Mouse (Mus musculus) neural tube, embryonic 15.5 days (tissue): Measurements from ENCODE around the gene Phyhd1. TPM values are rescaled to one million over a fixed set of nuclear protein-coding genes. Genes with fewer than 3 reads are reported as not detected.

Source experiments
- ATAC-seq: fragments of 200-750 bp; cut with Nextera tagmentation; 2 replicates; pipeline ENCODE4 v1.8.0; 2017; ENCODE audit warnings: mild to moderate bottlenecking, moderate TSS enrichment, moderate library complexity; ENCODE audit not compliant: low FRiP score
- H3K27ac ChIP-seq: fragments of 300-500 bp; sonication (generic); replicated peaks from 2 replicates; pipeline ENCODE4 v1.5.1; 2015; ENCODE audit warnings: mild to moderate bottlenecking, inconsistent platforms
- H3K27me3 ChIP-seq: fragments of 300-500 bp; sonication (generic); replicated peaks from 2 replicates; pipeline ENCODE4 v1.6.1; 2015; ENCODE audit warnings: inconsistent platforms
- H3K36me3 ChIP-seq: fragments of 300-500 bp; sonication (generic); 2 replicates; pipeline ENCODE4 v1.6.1; 2015; ENCODE audit warnings: inconsistent platforms
- H3K4me1 ChIP-seq: fragments of 300-500 bp; sonication (generic); 2 replicates; pipeline ENCODE4 v1.6.1; 2015; ENCODE audit warnings: inconsistent platforms
- H3K4me2 ChIP-seq: fragments of 300-500 bp; sonication (generic); 2 replicates; pipeline ENCODE4 v1.6.1; 2015; ENCODE audit warnings: inconsistent platforms, mild to moderate bottlenecking, moderate library complexity
- H3K4me3 ChIP-seq: fragments of 300-500 bp; sonication (generic); replicated peaks from 2 replicates; pipeline ENCODE4 v1.5.1; 2015; ENCODE audit warnings: mild to moderate bottlenecking, inconsistent platforms
- H3K9ac ChIP-seq: fragments of 300-500 bp; sonication (generic); replicated peaks from 2 replicates; pipeline ENCODE4 v1.6.1; 2015; ENCODE audit warnings: mild to moderate bottlenecking, inconsistent platforms
- H3K9me3 ChIP-seq: fragments of 300-500 bp; sonication (generic); replicated peaks from 2 replicates; pipeline ENCODE4 v1.6.1; 2016; ENCODE audit warnings: inconsistent platforms
- WGBS: fragments of 180-500 bp; shearing (Covaris S2); methylation state at CpG from one replicate; pipeline ENCODE4 v1.1.7; 2015; ENCODE audit warnings: mixed read lengths; 5-methylcytosine and 5-hydroxymethylcytosine counted together
- polyA plus RNA-seq: library from polyadenylated mRNA; unstranded; fragments of >200 nt; fragmentation: Nextera tagmentation; extraction: Ambion mirVana; gene quantifications from 2 replicates; pipeline ENCODE4 v1.2.1, GENCODE M21; 2015

The Phyhd1 gene
- polyA plus RNA-seq, 1 experiment from 2014 or later, result 5.2 TPM

DNA sequence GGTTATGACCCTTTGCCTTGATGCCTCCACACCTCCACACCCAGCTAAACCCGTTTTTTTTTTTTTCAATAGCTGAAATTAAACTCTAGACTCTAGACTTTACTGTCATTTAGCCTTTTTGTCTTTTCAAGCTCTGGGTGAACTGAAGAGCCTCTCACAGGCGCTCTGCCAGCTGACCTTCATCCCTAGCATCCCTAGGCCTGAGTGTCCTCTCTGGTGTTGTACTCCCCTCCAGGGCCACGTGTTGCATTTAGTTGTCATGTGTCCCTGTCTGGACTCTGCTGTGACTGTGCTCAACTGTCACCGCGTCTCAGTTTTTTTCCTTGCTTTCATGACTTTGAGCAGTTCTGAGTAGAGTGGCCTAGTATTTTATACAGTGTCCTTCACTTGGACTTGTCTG is 34.0 kb downstream of the Phyhd1 start:
- Histone ChIP-seq H3K9ac (no peak overlapping the region), H3K4me1 (no peaks in the 10 kb centered on the region), H3K9me3 (no peaks in the 10 kb centered on the region), H3K27ac (no peak overlapping the region), H3K36me3 (peaks cover 70% of the 10 kb centered on the region), H3K27me3 (no peaks in the 10 kb centered on the region), H3K4me2 (no peak overlapping the region), H3K4me3 (no peak overlapping the region)
- 93% methylated on average over 5 of the region's 5 CpGs for WGBS
- no peak for ATAC-seq

DNA sequence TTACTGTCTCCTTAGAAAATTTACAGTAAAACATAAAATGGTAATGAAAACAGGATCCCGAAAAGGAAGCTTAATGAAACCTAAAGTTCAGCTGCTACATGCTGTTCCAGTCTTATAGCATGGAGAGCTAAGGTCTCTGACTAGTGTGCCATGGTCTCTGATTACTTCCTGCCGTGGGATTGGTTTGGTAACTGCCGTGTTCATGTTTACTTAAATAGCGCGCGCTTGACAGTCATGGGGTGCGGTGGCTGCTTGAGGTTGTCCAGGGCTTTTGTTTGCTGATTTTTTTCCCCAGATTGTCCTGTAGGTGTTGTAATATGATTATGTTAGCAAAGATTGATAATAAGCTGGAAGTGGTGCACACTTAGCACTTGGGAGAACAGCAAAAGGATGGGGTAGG is 40.1 kb downstream of the Phyhd1 start:
- no peaks in the 10 kb centered on the region for H3K4me1 ChIP-seq
- 95% methylated on average over 7 of the region's 7 CpGs for WGBS
- H3K4me3 ChIP-seq, result no peak overlapping the region
- no peaks in the 10 kb centered on the region for H3K9me3 ChIP-seq
- no peak overlapping the region for H3K9ac ChIP-seq
- no peak overlapping the region for H3K4me2 ChIP-seq
- no peaks in the 10 kb centered on the region for H3K27me3 ChIP-seq
- H3K27ac ChIP-seq, result no peak overlapping the region
- ATAC-seq, result no peak
- H3K36me3 ChIP-seq, result peaks cover 98% of the 10 kb centered on the region

DNA sequence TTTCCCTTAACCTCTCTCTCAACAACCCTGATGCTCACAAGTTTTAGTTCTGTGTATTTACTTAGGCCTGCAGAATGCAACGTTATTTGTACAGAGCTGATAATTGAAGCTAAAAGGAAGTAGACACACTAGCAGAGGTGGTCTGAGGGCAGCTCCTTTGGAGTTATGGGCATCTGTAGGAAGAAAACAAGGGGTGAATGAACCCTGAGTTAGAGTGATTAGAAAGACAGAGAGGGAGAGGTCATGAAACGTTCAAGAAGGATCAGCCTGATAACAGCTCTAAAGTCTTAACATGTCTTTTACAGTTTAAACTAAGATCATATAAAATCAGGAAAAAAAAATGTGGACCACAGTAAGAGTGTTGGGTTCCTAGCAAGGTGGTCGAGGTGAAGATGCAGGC is 43.3 kb downstream of the Phyhd1 start:
- Histone ChIP-seq H3K9ac (no peak overlapping the region), H3K4me2 (no peak overlapping the region), H3K27me3 (no peaks in the 10 kb centered on the region), H3K4me3 (no peak overlapping the region), H3K27ac (no peak overlapping the region), H3K9me3 (no peaks in the 10 kb centered on the region), H3K36me3 (peaks cover 96% of the 10 kb centered on the region), H3K4me1 (no peaks in the 10 kb centered on the region)
- ATAC-seq, result no peak
- 90% methylated on average over 3 of the region's 3 CpGs for WGBS

DNA sequence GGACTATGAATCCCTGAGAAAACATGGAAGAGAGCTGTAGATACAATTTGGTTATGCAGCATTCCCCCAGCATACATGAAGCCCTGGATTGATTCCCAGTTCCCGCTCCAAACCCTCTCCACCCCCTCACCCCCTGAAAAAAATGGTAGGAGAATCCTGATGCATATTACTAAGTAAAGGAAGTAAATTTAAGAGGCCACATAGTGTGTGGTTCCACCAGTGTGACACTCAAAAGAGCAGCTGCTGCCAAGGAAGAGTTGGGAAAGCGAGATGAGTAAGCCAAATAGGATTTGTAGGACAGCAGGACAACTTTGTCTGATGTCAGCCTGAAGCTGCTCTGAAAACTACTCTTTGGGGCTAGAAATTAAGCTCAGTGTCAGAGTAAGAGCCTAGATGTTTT is 45.5 kb downstream of the Phyhd1 start:
- Histone ChIP-seq H3K9me3 (no peaks in the 10 kb centered on the region), H3K27ac (no peak overlapping the region), H3K9ac (no peak overlapping the region), H3K4me1 (no peaks in the 10 kb centered on the region), H3K27me3 (no peaks in the 10 kb centered on the region), H3K36me3 (peaks cover 96% of the 10 kb centered on the region), H3K4me3 (no peak overlapping the region), H3K4me2 (no peak overlapping the region)
- no peak for ATAC-seq
- 99% methylated on average over 2 of the region's 2 CpGs for WGBS

DNA sequence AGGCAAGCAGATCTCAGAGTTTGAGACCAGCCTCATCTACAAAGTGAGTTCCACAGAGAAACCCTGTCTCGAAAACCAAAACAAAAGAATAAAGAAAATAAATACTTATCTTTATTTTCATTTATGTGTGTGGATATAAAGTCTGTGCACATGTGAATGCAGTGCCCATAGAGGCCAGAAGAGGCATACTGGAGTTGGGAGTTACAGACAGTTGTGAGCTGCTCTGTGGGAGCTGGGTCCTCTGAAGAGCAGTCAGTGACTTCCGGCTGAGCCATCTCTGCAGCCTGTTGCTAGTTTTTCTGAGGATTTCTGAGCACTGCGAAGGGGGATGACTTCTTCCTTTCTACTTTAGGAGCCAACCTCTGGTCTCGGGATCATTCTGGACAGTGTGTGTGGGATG is 50.1 kb downstream of the Phyhd1 start:
- Histone ChIP-seq H3K9ac (no peak overlapping the region), H3K27ac (no peak overlapping the region), H3K9me3 (no peaks in the 10 kb centered on the region), H3K4me1 (no peaks in the 10 kb centered on the region), H3K27me3 (no peaks in the 10 kb centered on the region), H3K4me2 (no peak overlapping the region), H3K4me3 (no peak overlapping the region), H3K36me3 (peaks cover 88% of the 10 kb centered on the region)
- WGBS, result 95% methylated on average over 4 of the region's 4 CpGs
- no peak for ATAC-seq

DNA sequence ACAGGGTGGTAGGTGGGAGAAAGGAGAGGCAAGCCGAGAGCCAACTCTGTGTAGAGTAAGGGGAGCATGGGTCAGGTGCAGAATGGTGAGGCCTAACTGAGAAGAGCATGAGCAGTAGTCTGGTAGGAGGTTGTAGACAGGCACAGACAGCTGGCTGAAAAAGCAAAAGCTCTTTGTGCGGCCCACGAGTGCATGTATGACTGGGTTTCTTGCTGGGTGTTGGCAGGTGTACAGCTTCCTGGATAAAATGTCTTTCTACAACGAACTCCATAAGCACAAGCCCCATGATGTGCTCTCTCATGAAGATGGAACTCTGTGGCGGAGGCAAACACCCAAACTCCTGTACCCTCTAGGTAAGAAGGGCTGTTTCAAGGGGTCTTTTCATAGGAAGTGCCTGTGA is 51.0 kb downstream of the Phyhd1 start:
- H3K9me3 ChIP-seq, result no peaks in the 10 kb centered on the region
- no peaks in the 10 kb centered on the region for H3K27me3 ChIP-seq
- H3K9ac ChIP-seq, result no peak overlapping the region
- WGBS, result 95% methylated on average over 5 of the region's 5 CpGs
- no peak overlapping the region for H3K4me2 ChIP-seq
- peaks cover 90% of the 10 kb centered on the region for H3K36me3 ChIP-seq
- H3K27ac ChIP-seq, result no peak overlapping the region
- no peak for ATAC-seq
- H3K4me3 ChIP-seq, result no peak overlapping the region
- no peaks in the 10 kb centered on the region for H3K4me1 ChIP-seq

DNA sequence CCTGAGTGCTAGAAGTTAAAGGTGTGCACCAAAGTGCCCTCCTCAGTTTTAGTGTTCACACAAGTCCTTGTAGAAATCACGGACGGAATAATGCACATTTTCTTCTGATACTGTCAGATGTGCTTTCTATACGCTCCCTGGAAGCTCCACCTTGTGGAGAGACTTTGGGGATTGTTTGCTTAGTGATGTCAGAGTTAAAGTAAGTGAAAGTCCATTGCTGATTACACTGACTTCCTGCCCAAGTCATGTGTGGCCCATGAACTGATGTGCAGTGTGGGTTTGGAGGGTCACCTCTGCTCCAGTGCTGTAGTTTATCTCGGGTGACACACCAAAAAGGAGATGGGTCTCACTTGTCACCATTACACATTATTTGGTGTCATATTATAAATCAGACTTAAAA is 53.3 kb downstream of the Phyhd1 start:
- Histone ChIP-seq H3K27ac (no peak overlapping the region), H3K9me3 (no peaks in the 10 kb centered on the region), H3K9ac (no peak overlapping the region), H3K4me1 (no peaks in the 10 kb centered on the region), H3K36me3 (peaks cover 90% of the 10 kb centered on the region), H3K4me2 (no peak overlapping the region), H3K27me3 (no peaks in the 10 kb centered on the region), H3K4me3 (no peak overlapping the region)
- no peak for ATAC-seq
- 99% methylated on average over 4 of the region's 4 CpGs for WGBS

DNA sequence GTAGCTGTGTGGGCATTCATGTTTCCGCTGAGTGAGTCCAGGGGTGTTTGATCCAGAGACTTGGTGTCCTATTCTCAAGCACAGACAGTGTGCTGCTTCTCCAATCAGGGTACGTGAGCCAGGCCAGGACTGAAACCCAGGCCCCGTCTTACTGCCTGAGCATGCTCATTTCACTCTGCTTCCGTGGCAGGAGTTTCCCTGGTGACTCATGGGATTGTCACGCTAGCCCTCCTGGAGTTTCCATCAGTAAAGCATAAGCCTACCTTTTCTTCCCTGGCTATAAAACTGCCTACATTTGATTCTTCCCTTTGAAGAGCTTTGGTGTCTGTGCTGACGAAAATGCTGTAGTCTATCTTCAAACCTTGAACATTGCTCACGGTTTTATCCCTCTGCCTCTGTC is 57.1 kb downstream of the Phyhd1 start:
- 90% methylated on average over 7 of the region's 7 CpGs for WGBS
- Histone ChIP-seq H3K27ac (no peak overlapping the region), H3K4me3 (no peak overlapping the region), H3K27me3 (no peaks in the 10 kb centered on the region), H3K4me1 (no peaks in the 10 kb centered on the region), H3K9ac (no peak overlapping the region), H3K36me3 (peaks cover 87% of the 10 kb centered on the region), H3K9me3 (no peaks in the 10 kb centered on the region), H3K4me2 (no peak overlapping the region)
- no peak for ATAC-seq

DNA sequence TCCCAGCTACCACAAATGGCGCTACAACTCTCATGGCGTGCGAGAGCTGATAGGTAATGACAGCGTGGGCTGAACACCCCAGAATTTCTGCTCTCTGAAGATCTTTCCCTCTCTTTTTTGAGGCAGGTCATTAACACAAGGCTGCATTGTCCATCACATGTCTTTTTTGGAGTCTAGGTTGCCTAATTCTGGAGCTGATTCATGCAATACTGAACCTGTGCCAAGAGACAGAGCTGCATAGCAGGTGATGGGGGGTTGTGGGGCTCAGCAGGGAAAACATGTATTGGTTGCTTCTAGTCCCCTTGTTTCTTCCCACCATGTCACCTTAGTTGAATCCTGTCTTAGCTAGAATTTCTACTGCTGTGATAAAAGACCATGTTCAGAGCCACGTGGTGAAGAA is 59.3 kb downstream of the Phyhd1 start:
- Histone ChIP-seq H3K27ac (no peak overlapping the region), H3K4me2 (no peak overlapping the region), H3K4me1 (no peaks in the 10 kb centered on the region), H3K4me3 (no peak overlapping the region), H3K36me3 (peaks cover 95% of the 10 kb centered on the region), H3K27me3 (no peaks in the 10 kb centered on the region), H3K9ac (no peak overlapping the region), H3K9me3 (no peaks in the 10 kb centered on the region)
- 96% methylated on average over 5 of the region's 5 CpGs for WGBS
- no peak for ATAC-seq

DNA sequence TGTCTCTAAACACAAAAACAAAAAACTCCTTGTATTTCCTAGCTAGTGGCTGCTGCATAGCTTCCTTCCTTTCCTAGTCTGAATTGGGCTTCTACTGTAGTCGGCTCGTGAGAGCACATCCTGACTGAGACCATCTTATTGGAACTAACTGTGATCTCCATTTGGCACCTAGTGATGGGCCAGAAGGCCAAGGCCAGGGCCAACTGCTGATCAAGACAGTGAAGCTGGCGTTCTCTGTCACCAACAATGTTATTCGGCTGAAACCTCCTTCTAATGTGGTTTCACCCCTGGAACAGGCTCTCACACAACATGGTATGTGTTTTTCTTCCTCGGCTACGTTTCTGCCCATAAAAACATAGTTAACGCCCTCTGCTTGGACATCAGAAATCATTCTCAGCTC is 61.3 kb downstream of the Phyhd1 start:
- Histone ChIP-seq H3K4me3 (no peak overlapping the region), H3K4me1 (no peaks in the 10 kb centered on the region), H3K27ac (no peak overlapping the region), H3K36me3 (peaks cover 95% of the 10 kb centered on the region), H3K9ac (no peak overlapping the region), H3K4me2 (no peak overlapping the region), H3K27me3 (no peaks in the 10 kb centered on the region), H3K9me3 (no peaks in the 10 kb centered on the region)
- no peak for ATAC-seq
- 94% methylated on average over 7 of the region's 7 CpGs for WGBS

DNA sequence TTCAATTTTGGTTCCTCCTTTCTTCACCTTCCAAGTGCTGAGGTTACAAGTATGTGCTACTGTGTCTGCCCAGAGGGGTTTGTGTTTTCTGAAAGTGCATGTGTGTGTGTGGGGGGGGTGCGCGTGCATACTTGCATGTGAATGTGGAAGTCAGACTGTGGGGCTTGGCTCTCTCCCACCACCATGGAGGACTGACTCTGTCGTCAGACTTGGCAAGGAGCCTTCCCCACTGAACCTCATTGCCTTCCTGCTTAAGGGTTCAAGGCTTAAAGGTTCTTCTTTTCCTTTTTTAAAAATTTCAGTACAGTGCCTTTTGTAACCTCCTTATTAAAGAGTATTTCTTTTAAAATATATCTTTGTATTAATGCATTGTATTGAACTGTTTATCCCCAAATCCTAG is 62.8 kb downstream of the Phyhd1 start:
- no peak for ATAC-seq
- WGBS, result 87% methylated on average over 3 of the region's 3 CpGs
- no peak overlapping the region for H3K9ac ChIP-seq

More for the DNA sequence above, 62.8 kb downstream of the Phyhd1 start:
- H3K27ac ChIP-seq, result no peak overlapping the region
- peaks cover 95% of the 10 kb centered on the region for H3K36me3 ChIP-seq
- no peaks in the 10 kb centered on the region for H3K4me1 ChIP-seq
- no peak overlapping the region for H3K4me3 ChIP-seq
- H3K9me3 ChIP-seq, result no peaks in the 10 kb centered on the region
- H3K4me2 ChIP-seq, result no peak overlapping the region
- no peaks in the 10 kb centered on the region for H3K27me3 ChIP-seq
